Mouse (Mus musculus): Measurements from ENCODE around the gene Klhl11. TPM values are rescaled to one million over a fixed set of nuclear protein-coding genes. Genes with fewer than 3 reads are reported as not detected.

Gene Klhl11
- polyA plus RNA-seq, 1 experiment = 0.03 TPM

- no peak overlapping the region for H3K4me3 ChIP-seq (replicated peaks)
Observed at GRCm38 (mm10) chr11:100457247-100457646, 15.3 kb downstream of the Klhl11 start.

GRCm38 (mm10) chr11:100442625-100443024 is 29.9 kb downstream of the Klhl11 start:
- Histone ChIP-seq H3K27me3 (ENCODE audit: control insufficient read depth) (no peaks in the 10 kb centered on the region), H3K36me3 (ENCODE audit: control insufficient read depth) (no peaks in the 10 kb centered on the region), H3K9me3 (ENCODE audit: control insufficient read depth, low read length) (no peaks in the 10 kb centered on the region), H3K4me3 (replicated peaks) (no peak overlapping the region), H3K4me1 (ENCODE audit: control insufficient read depth) (peaks cover 23% of the 10 kb centered on the region)
- no peak for TF ChIP-seq TAL1 (IDR thresholded peaks at IDR 0.05; ENCODE audit: low read length)
- TF ChIP-seq GATA1 (IDR thresholded peaks at IDR 0.05; ENCODE audit: low read length) = no peak

More at GRCm38 (mm10) chr11:100457247-100457646, 15.3 kb downstream of the Klhl11 start:
- TF ChIP-seq GATA1 (IDR thresholded peaks at IDR 0.05; ENCODE audit: low read length) (no peak), TAL1 (IDR thresholded peaks at IDR 0.05; ENCODE audit: low read length) (no peak)
- Histone ChIP-seq H3K9me3 (ENCODE audit: control insufficient read depth, low read length) (no peaks in the 10 kb centered on the region), H3K27me3 (ENCODE audit: control insufficient read depth) (no peaks in the 10 kb centered on the region), H3K36me3 (ENCODE audit: control insufficient read depth) (peaks cover 47% of the 10 kb centered on the region), H3K4me1 (ENCODE audit: control insufficient read depth) (no peaks in the 10 kb centered on the region)

- H3K36me3 ChIP-seq (ENCODE audit: control insufficient read depth) = peaks cover 3% of the 10 kb centered on the region; the same call in 1 of the 2 replicates
- no peaks in the 10 kb centered on the region for H3K27me3 ChIP-seq (ENCODE audit: control insufficient read depth)
- TF ChIP-seq GATA1 (IDR thresholded peaks at IDR 0.05; ENCODE audit: low read length) = no peak
- H3K4me3 ChIP-seq (replicated peaks) = peak within 1 kb of the TSS; percentile 76
- H3K4me1 ChIP-seq (ENCODE audit: control insufficient read depth) = peaks cover 23% of the 10 kb centered on the region
- H3K9me3 ChIP-seq (ENCODE audit: control insufficient read depth, low read length) = no peaks in the 10 kb centered on the region
Observed at GRCm38 (mm10) chr11:100441797-100442196, 30.7 kb downstream of the Klhl11 start, which contains the start of the genes Nt5c3b and Klhl10. TSS of gene Nt5c3b (minus strand) at chr11:100441808. TSS of gene Klhl10 (plus strand) at chr11:100441917.

- Histone ChIP-seq H3K9me3 (ENCODE audit: control insufficient read depth, low read length) (no peaks in the 10 kb centered on the region), H3K36me3 (ENCODE audit: control insufficient read depth) (peaks cover 6% of the 10 kb centered on the region; the same call in 1 of the 2 replicates), H3K4me3 (replicated peaks) (peak overlapping the region; percentile 76), H3K4me1 (ENCODE audit: control insufficient read depth) (peaks cover 23% of the 10 kb centered on the region), H3K27me3 (ENCODE audit: control insufficient read depth) (no peaks in the 10 kb centered on the region)
- TF ChIP-seq TAL1 (IDR thresholded peaks at IDR 0.05; ENCODE audit: low read length) (no peak), GATA1 (IDR thresholded peaks at IDR 0.05; ENCODE audit: low read length) (no peak)
Observed at GRCm38 (mm10) chr11:100440691-100441522, 31.6 kb downstream of the Klhl11 start.

- TF ChIP-seq GATA1 (IDR thresholded peaks at IDR 0.05; ENCODE audit: low read length) = no peak
- TF ChIP-seq TAL1 (IDR thresholded peaks at IDR 0.05; ENCODE audit: low read length) = no peak
- Histone ChIP-seq H3K36me3 (ENCODE audit: control insufficient read depth) (peaks cover 7% of the 10 kb centered on the region; the same call in 1 of the 2 replicates), H3K4me1 (ENCODE audit: control insufficient read depth) (peaks cover 23% of the 10 kb centered on the region), H3K4me3 (replicated peaks) (no peak overlapping the region), H3K27me3 (ENCODE audit: control insufficient read depth) (no peaks in the 10 kb centered on the region), H3K9me3 (ENCODE audit: control insufficient read depth, low read length) (no peaks in the 10 kb centered on the region)
Observed at GRCm38 (mm10) chr11:100437901-100438300, 34.6 kb downstream of the Klhl11 start.

- H3K36me3 ChIP-seq (ENCODE audit: control insufficient read depth) = peaks cover 7% of the 10 kb centered on the region; the same call in 1 of the 2 replicates
- H3K9me3 ChIP-seq (ENCODE audit: control insufficient read depth, low read length) = no peaks in the 10 kb centered on the region
- TF ChIP-seq GATA1 (IDR thresholded peaks at IDR 0.05; ENCODE audit: low read length) (no peak), TAL1 (IDR thresholded peaks at IDR 0.05; ENCODE audit: low read length) (no peak)
- H3K4me1 ChIP-seq (ENCODE audit: control insufficient read depth) = peaks cover 13% of the 10 kb centered on the region
- H3K27me3 ChIP-seq (ENCODE audit: control insufficient read depth) = no peaks in the 10 kb centered on the region
- no peak overlapping the region for H3K4me3 ChIP-seq (replicated peaks)
Observed at GRCm38 (mm10) chr11:100435678-100436246, 36.8 kb downstream of the Klhl11 start.

- H3K9me3 ChIP-seq (ENCODE audit: control insufficient read depth, low read length) = no peaks in the 10 kb centered on the region
- H3K4me3 ChIP-seq (replicated peaks) = no peak overlapping the region
- TF ChIP-seq GATA1 (IDR thresholded peaks at IDR 0.05; ENCODE audit: low read length) = no peak
- TF ChIP-seq TAL1 (IDR thresholded peaks at IDR 0.05; ENCODE audit: low read length) = no peak
- no peaks in the 10 kb centered on the region for H3K27me3 ChIP-seq (ENCODE audit: control insufficient read depth)
- no peaks in the 10 kb centered on the region for H3K4me1 ChIP-seq (ENCODE audit: control insufficient read depth)
- peaks cover 12% of the 10 kb centered on the region; the same call in 1 of the 2 replicates for H3K36me3 ChIP-seq (ENCODE audit: control insufficient read depth)
Observed at GRCm38 (mm10) chr11:100432002-100432401, 40.5 kb downstream of the Klhl11 start.

- H3K9me3 ChIP-seq (ENCODE audit: control insufficient read depth, low read length) = no peaks in the 10 kb centered on the region
- H3K27me3 ChIP-seq (ENCODE audit: control insufficient read depth) = no peaks in the 10 kb centered on the region
- no peak for TF ChIP-seq TAL1 (IDR thresholded peaks at IDR 0.05; ENCODE audit: low read length)
- no peak for TF ChIP-seq GATA1 (IDR thresholded peaks at IDR 0.05; ENCODE audit: low read length)
- peaks cover 7% of the 10 kb centered on the region for H3K4me1 ChIP-seq (ENCODE audit: control insufficient read depth)
- H3K4me3 ChIP-seq (replicated peaks) = no peak overlapping the region
- H3K36me3 ChIP-seq (ENCODE audit: control insufficient read depth) = peaks cover 6% of the 10 kb centered on the region; the same call in 1 of the 2 replicates
Observed at GRCm38 (mm10) chr11:100430052-100430451, 42.5 kb downstream of the Klhl11 start.

- H3K36me3 ChIP-seq (ENCODE audit: control insufficient read depth) = peaks cover 6% of the 10 kb centered on the region; the same call in 1 of the 2 replicates
- peaks cover 7% of the 10 kb centered on the region for H3K4me1 ChIP-seq (ENCODE audit: control insufficient read depth)
- no peak for TF ChIP-seq TAL1 (IDR thresholded peaks at IDR 0.05; ENCODE audit: low read length)
- H3K4me3 ChIP-seq (replicated peaks) = no peak overlapping the region
- no peaks in the 10 kb centered on the region for H3K9me3 ChIP-seq (ENCODE audit: control insufficient read depth, low read length)
- no peaks in the 10 kb centered on the region for H3K27me3 ChIP-seq (ENCODE audit: control insufficient read depth)
Observed at GRCm38 (mm10) chr11:100428612-100429199, 43.8 kb downstream of the Klhl11 start.
